Mouse (Mus musculus) B cell, adult 62 days (primary cell): Measurements from ENCODE around the gene Afmid. TPM values are rescaled to one million over a fixed set of nuclear protein-coding genes. Genes with fewer than 3 reads are reported as not detected.

ENCODE experiments used
- total RNA-seq: library from RNA; stranded (reverse); gene quantifications from 4 replicates; pipeline ENCODE4 v1.2.4, GENCODE M21; 2023

Gene Afmid
- 29.6 to 35.1 TPM (median 30.2 TPM) in 4 replicates for total RNA-seq

DNA sequence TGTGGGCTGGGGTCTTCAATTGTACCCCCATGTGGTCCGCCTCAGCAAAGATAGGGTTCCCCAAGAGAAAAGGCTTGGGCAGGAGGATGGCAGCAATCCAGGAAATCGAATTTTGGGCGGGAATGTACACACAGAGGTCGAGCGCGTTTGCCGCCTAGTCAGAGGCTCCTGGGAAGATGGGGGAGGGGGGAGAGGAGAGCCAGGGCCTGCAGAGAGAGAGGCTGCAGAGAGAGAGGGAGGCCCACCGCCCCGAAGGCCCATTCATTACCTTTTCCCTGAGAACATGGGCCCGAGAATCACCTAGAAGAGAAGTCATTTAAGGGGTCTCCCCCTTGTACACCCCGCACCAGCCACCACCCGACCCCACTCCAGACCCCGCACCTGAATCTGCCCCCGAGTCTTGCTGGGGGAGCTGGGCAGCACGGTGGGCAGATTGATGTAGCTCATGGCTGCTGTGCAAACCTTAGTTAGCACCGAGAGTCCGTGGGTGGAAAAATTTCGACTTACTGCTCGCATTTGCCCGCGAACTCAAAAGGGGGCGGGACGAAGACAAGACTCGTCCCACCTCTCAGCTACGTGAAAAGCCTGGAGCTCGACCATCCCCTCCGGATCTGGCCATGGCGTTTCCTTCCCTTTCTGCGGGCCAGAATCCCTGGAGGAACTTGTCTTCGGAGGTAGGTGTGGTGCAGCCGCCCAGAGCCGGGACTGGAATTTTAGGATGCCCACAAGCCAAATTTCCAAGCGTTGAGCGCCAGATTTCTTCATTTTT lies at the start of gene Afmid, which contains the start of gene Tk1:
Gene Afmid, plus strand, starts transcription at position 592 of the 769 bp plus-strand sequence.
Gene Tk1, minus strand, starts transcription at position 760 of the 769 bp plus-strand sequence.

GRCm38 (mm10) chr11:117781993-117782704 lies 43.6 kb upstream of the Afmid start, which contains the start of the genes Tmc8 and Tmc6:
TSS of gene Tmc8 (plus strand) at chr11:117782076.
TSS of gene Tmc6 (minus strand) at chr11:117782198.

GRCm38 (mm10) chr11:117797511-117798159 lies 28.1 kb upstream of the Afmid start, which contains the start of gene 6030468B19Rik:
TSS of gene 6030468B19Rik (plus strand) at chr11:117797660.

GRCm38 (mm10) chr11:117809407-117810311 lies 16.1 kb upstream of the Afmid start, which contains the start of the genes Gm20708 and Syngr2:
TSS of gene Gm20708 (plus strand) at chr11:117809668.
TSS of gene Syngr2 (plus strand) at chr11:117809668.

DNA sequence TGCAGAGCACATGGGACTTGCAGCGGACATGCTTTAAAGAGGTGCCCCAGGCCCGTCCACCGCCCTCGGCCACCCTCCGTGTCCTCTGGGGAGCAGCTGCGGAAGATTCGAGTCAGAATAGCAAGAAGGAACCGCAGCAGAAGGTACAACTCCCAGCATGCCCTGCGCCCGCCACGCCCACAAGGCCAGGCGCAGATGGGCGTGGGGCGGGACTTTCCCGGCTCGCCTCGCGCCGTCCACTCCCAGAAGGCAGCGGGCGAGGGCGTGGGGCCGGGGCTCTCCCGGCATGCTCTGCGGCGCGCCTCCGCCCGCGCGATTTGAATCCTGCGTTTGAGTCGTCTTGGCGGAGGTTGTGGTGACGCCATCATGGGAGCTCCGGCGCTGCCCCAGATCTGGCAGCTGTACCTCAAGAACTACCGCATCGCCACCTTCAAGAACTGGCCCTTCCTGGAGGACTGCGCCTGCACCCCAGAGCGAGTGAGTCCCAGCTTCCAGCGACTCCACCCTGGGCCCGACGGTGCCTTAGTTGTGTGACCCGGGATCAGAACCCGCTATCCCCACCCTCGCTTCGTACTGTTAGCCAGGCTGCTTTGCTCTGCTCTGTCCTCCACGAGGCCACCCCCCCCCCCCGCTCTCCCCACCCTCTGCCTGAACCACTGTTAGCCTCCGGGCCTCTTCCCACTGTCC lies 23.4 kb downstream of the Afmid start, which contains the start of gene Birc5:
Gene Birc5, plus strand, starts transcription at position 267 of the 687 bp plus-strand sequence.

GRCm38 (mm10) chr11:117860601-117861000 lies 34.9 kb downstream of the Afmid start, which contains the start of gene Tmem235:
TSS of gene Tmem235 (plus strand) at chr11:117860752.

DNA sequence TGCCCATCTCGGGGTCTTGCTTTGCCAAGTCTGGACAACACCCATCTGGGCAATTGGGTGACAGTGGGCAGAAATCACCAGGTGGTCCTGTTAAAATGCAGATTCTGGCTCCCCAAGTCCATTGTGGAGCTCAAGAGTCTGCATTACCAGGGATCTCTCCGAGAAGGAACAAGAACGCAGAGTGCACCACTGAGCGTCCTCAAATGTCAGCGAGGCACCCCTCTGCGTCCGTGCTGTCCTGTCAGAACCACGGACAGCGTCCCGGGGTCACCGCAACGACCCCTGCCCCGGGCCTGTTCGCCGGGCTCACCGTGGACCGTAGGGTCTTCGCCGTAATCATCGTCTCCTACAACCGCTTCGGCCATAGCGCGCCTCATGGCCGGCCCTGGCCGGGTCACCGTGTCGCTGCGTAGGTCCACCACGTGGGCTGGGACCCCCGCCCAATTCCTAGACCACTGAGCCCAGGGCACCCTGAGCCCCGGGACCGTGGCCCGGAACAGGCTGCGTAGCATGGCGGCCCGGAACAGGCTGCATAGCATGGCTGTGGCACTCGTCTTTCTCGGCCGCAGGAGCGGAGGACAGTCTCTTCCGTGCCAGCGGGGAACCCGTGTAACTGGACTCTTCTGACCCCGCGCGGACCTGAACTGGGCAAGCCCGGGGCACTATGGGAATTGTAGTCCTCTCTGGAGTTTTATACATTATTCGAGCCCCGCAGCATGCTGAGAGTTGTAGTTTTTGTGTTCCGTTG lies 47.3 kb downstream of the Afmid start, which contains the start of gene Tha1:
Gene Tha1, minus strand, starts transcription at position 621 of the 748 bp plus-strand sequence.

Other genes starting within 250 kb of the Afmid start
- 79.3 to 87.5 TPM (median 84.2 TPM) in 4 replicates for gene Tnrc6c, start 171.6 kb upstream of the Afmid start, total RNA-seq
- gene Tmc8, start 43.8 kb upstream of the Afmid start, total RNA-seq = 55.5 to 74.8 TPM (median 63.6 TPM) in 4 replicates
- gene Tmc6, start 43.7 kb upstream of the Afmid start, total RNA-seq = 146 to 159 TPM (median 153 TPM) in 4 replicates
- 1.5 to 3.9 TPM (median 2.2 TPM) in 4 replicates for gene 6030468B19Rik, start 28.3 kb upstream of the Afmid start, total RNA-seq
- gene Gm20708, start 16.3 kb upstream of the Afmid start, total RNA-seq = 9.7 to 12.9 TPM (median 11.1 TPM) in 4 replicates
- 188 to 203 TPM (median 197 TPM) in 4 replicates for gene Syngr2, start 16.3 kb upstream of the Afmid start, total RNA-seq
- gene Tk1, start 168 bp downstream of the Afmid start, total RNA-seq = 40.1 to 47.4 TPM (median 41.8 TPM) in 4 replicates
- 1.7 to 3.1 TPM (median 2.4 TPM) in 4 replicates for gene Birc5, start 23.3 kb downstream of the Afmid start, total RNA-seq
- not detected in 4 replicates for gene Tmem235, start 34.8 kb downstream of the Afmid start, total RNA-seq
- gene Tha1, start 47.6 kb downstream of the Afmid start, total RNA-seq = 2.1 to 2.6 TPM (median 2.3 TPM) in 4 replicates
- gene Socs3, start 144.1 kb downstream of the Afmid start, total RNA-seq = 46.7 to 57.5 TPM (median 52.7 TPM) in 4 replicates
- 42.4 to 46.0 TPM (median 43.7 TPM) in 4 replicates for gene Pgs1, start 160.4 kb downstream of the Afmid start, total RNA-seq